Mouse (Mus musculus) midbrain, embryonic 11.5 days (tissue): ENCODE results near the gene Efcc1. TPM values are rescaled to one million over a fixed set of nuclear protein-coding genes. Genes with fewer than 3 reads are reported as not detected.

Experiments used
- ATAC-seq: fragments of 200-750 bp; cut with Nextera tagmentation; 2 replicates; pipeline ENCODE4 v1.8.0; 2017; ENCODE audit warnings: moderate TSS enrichment, moderate library complexity; ENCODE audit not compliant: low FRiP score
- DNase-seq: peaks from one replicate; pipeline ENCODE4 v3.0.0; 2015; ENCODE audit warnings: low spot score; ENCODE audit errors: missing footprints
- H3K27ac ChIP-seq: fragments of 300-500 bp; sonication (generic); 2 replicates; pipeline ENCODE4 v1.5.1; 2014; ENCODE audit warnings: low read depth, low read length
- H3K27me3 ChIP-seq: fragments of 300-500 bp; sonication (generic); 2 replicates; pipeline ENCODE4 v1.6.1; 2014; ENCODE audit warnings: mild to moderate bottlenecking, low read length, moderate library complexity, mixed read lengths; ENCODE audit not compliant: control insufficient read depth, insufficient read depth
- H3K36me3 ChIP-seq: fragments of 300-500 bp; sonication (generic); 2 replicates; pipeline ENCODE4 v1.6.1; 2014; ENCODE audit warnings: mild to moderate bottlenecking, low read length, moderate library complexity, mixed read lengths; ENCODE audit not compliant: control insufficient read depth, insufficient read depth
- H3K4me1 ChIP-seq: fragments of 300-500 bp; sonication (generic); 2 replicates; pipeline ENCODE4 v1.6.1; 2014; ENCODE audit warnings: low read length; ENCODE audit not compliant: control insufficient read depth, insufficient read depth
- H3K4me2 ChIP-seq: fragments of 300-500 bp; sonication (generic); 2 replicates; pipeline ENCODE4 v1.6.1; 2014; ENCODE audit warnings: mild to moderate bottlenecking, moderate library complexity
- H3K4me3 ChIP-seq: fragments of 300-500 bp; sonication (generic); 2 replicates; pipeline ENCODE4 v1.5.1; 2014; ENCODE audit warnings: low read depth, low read length
- H3K9ac ChIP-seq: fragments of 300-500 bp; sonication (generic); 2 replicates; pipeline ENCODE4 v1.6.1; 2014; ENCODE audit warnings: low read length
- H3K9me3 ChIP-seq: fragments of 300-500 bp; sonication (generic); 2 replicates; pipeline ENCODE4 v1.6.1; 2016; ENCODE audit warnings: low read length; ENCODE audit not compliant: control insufficient read depth
- WGBS: fragments of 180-500 bp; shearing (Covaris S2); extraction: QIAGEN DNeasy Blood & Tissue Kit; methylation state at CpG from one replicate; pipeline ENCODE4 v1.1.7; 2014; 5-methylcytosine and 5-hydroxymethylcytosine counted together
- polyA plus RNA-seq: library from polyadenylated mRNA; unstranded; fragments of >200 nt; fragmentation: Nextera tagmentation; extraction: Ambion mirVana; gene quantifications from 2 replicates; pipeline ENCODE4 v1.2.1, GENCODE M21; 2014

Gene Efcc1
- polyA plus RNA-seq, 1 experiment from 2014 or later, result 6.4 TPM

DNA sequence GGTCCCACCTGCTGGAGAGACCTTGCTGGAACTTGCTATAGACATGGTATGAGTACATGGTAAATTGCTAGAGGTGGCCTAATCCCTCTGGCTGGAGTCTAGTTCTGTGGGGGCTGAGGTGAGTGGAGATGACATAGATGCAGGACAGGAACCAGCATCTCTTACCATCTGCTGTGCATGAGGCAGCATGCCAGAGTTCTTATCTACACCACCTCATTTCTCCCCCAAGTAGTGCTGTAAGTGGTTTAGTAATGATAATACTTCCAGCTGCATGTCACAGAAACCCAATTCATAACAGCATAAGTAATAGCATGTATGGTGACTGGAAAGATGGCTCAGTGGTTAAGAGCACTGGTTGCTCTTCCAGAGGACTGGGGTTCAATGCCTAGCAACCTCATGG, 9.8 kb downstream of the Efcc1 start:
- Histone ChIP-seq H3K4me3 (no peak overlapping the region), H3K27ac (no peak overlapping the region; the same call in 1 of the 2 replicates), H3K4me2 (no peak overlapping the region), H3K9ac (no peak overlapping the region), H3K9me3 (no peaks in the 10 kb centered on the region), H3K27me3 (no peaks in the 10 kb centered on the region), H3K4me1 (peaks cover 21% of the 10 kb centered on the region), H3K36me3 (no peaks in the 10 kb centered on the region)
- DNase-seq, result no peak
- no peak for ATAC-seq

DNA sequence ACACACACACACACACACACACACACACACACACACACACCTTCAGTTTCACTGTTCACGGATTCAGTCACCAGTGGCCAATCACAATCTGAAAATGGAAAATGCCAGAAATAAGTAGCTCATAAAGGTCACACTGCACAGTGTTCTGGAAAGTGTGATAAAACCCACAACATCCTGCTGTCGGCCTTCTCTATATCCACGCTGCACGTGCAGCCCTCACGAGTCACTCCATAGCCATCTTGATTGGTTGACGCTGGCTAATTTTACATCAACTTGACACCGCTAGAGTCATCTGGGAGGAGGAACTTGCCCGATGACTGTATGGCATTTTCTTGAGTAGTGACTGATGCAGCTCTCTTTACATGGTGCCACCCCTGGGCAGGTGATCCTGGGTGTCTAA, 11.3 kb downstream of the Efcc1 start:
- no peak overlapping the region for H3K4me2 ChIP-seq
- H3K4me3 ChIP-seq, result no peak overlapping the region
- DNase-seq (no peak), ATAC-seq (no peak)
- no peaks in the 10 kb centered on the region for H3K9me3 ChIP-seq
- H3K4me1 ChIP-seq, result peaks cover 21% of the 10 kb centered on the region
- H3K36me3 ChIP-seq, result no peaks in the 10 kb centered on the region
- no peak overlapping the region for H3K27ac ChIP-seq
- H3K27me3 ChIP-seq, result no peaks in the 10 kb centered on the region
- 92% methylated on average over 8 of the region's 8 CpGs for WGBS
- H3K9ac ChIP-seq, result no peak overlapping the region

DNA sequence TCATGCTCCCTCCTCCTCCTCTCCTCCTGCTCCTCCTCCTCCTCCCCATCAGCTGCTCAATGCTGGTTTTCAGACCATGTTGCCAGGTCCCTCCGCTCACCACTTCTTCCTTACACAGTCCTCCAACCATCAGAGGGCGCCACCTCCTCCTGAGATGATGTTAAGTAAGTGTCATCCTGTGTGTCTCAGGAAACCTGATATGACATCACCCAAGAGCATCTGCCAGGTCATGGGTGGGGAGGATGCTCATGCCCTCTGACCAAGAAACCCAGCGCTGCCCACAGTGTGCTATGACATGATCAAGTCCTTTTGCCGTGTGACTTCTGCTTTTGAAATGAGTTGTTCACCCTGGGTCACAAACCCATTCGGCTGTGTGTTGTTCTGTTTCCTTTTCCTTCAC, 12.1 kb downstream of the Efcc1 start:
- Histone ChIP-seq H3K4me3 (no peak overlapping the region), H3K27ac (no peak overlapping the region), H3K36me3 (no peaks in the 10 kb centered on the region), H3K4me2 (no peak overlapping the region), H3K9me3 (no peaks in the 10 kb centered on the region), H3K9ac (no peak overlapping the region), H3K4me1 (peaks cover 16% of the 10 kb centered on the region), H3K27me3 (no peaks in the 10 kb centered on the region)
- 73% methylated on average over 5 of the region's 5 CpGs for WGBS
- no peak for DNase-seq
- ATAC-seq, result no peak

DNA sequence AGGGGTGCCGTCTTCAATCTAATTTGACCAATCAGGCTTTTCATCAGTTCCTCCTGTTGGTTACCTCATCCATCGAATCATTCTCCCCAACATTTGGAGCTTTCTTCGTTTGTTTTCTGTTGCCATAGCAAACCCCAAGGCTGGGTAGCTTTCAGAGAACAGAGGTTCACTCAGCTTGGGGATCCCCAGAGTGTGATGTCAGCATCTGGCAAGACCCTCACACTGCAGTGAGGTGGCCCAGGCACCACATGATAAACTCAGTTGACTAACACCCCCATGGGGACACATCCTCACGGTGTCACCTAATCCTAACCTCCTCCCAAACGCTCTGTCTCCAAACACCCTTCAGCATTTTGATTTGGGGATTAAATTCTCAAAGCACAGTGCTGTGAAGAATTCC, 12.6 kb downstream of the Efcc1 start:
- H3K27ac ChIP-seq, result no peak overlapping the region
- H3K36me3 ChIP-seq, result no peaks in the 10 kb centered on the region

DNA sequence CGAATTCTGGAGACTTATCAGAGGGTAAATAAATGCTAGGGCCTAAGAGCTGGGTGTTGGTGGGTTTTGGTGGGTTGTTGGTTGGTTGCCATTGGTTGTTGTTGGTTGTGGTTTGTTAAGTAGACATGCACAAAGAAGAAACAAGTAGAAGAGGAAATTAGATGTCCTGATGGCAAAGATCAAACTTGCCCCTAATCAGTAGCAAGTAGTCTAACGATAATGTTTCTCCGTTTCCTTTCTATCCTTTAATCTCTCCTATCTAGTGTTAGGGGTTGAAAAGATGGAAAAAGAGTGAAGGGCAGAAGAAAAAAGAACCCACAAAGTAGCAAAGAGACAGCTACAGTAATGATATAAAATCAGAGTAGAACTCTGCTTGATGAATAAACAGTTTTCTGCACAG, 14.0 kb downstream of the Efcc1 start:
- H3K4me3 ChIP-seq, result no peak overlapping the region
- no peak overlapping the region for H3K27ac ChIP-seq
- H3K4me2 ChIP-seq, result no peak overlapping the region
- WGBS, result 88% methylated on average over 3 of the region's 3 CpGs
- no peak overlapping the region for H3K9ac ChIP-seq
- no peaks in the 10 kb centered on the region for H3K27me3 ChIP-seq
- ATAC-seq, result no peak
- H3K9me3 ChIP-seq, result no peaks in the 10 kb centered on the region
- H3K4me1 ChIP-seq, result no peaks in the 10 kb centered on the region
- no peak for DNase-seq
- no peaks in the 10 kb centered on the region for H3K36me3 ChIP-seq

More for the DNA sequence above, 12.6 kb downstream of the Efcc1 start:
- H3K9ac ChIP-seq, result no peak overlapping the region
- no peaks in the 10 kb centered on the region for H3K27me3 ChIP-seq
- H3K4me1 ChIP-seq, result peaks cover 11% of the 10 kb centered on the region
- no peak overlapping the region for H3K4me3 ChIP-seq
- WGBS, result 67% methylated on average over 5 of the region's 5 CpGs
- ATAC-seq, result no peak
- DNase-seq, result no peak
- H3K4me2 ChIP-seq, result no peak overlapping the region
- H3K9me3 ChIP-seq, result no peaks in the 10 kb centered on the region

DNA sequence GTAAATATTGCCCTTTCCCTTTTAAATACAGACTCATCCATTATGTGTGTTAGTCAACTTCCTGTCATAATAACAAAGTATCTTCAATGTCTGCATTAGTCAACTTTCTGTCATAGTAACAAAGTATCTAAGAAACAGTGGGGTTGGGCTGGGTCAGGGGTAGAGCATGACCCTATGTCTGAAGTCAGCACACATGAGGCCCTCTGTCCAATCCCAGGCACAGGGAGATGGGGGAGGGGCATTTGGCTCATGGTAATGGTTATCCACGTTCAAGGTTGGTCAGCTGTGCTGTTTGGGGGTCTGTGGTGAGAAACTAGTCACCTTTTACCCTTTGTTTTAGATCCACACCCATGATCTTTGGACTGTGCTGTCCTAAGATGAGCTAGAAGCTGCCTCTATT, 14.6 kb downstream of the Efcc1 start:
- DNase-seq, result no peak
- WGBS, result 50% methylated on average over 1 of the region's 1 CpGs
- H3K9ac ChIP-seq, result no peak overlapping the region
- H3K9me3 ChIP-seq, result no peaks in the 10 kb centered on the region
- ATAC-seq, result no peak
- no peaks in the 10 kb centered on the region for H3K27me3 ChIP-seq
- no peak overlapping the region for H3K27ac ChIP-seq
- H3K4me3 ChIP-seq, result no peak overlapping the region
- no peaks in the 10 kb centered on the region for H3K36me3 ChIP-seq
- H3K4me1 ChIP-seq, result no peaks in the 10 kb centered on the region
- no peak overlapping the region for H3K4me2 ChIP-seq

DNA sequence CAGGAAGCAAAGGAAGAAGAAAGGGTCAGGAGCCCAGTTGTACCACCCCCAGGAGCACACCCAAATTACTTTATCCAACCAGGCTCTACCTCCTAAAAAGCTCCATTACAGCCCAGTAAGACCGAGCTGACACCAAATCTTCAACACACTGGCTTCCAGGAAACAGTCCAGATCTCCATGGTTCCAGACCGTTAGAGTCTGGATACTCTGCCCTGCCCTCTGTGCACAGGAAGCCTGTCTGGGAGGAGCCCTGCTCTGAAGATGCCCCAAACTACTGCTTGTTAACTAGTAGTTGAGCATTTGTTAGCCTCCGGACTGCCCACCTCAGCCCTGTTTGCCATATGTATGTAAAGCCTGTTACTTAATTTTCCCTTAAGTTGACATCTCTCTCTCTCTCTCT, 15.4 kb downstream of the Efcc1 start:
- WGBS, result 81% methylated on average over 3 of the region's 3 CpGs
- Histone ChIP-seq H3K27ac (no peak overlapping the region), H3K9ac (no peak overlapping the region), H3K27me3 (no peaks in the 10 kb centered on the region), H3K4me1 (no peaks in the 10 kb centered on the region), H3K36me3 (no peaks in the 10 kb centered on the region), H3K4me2 (no peak overlapping the region), H3K9me3 (no peaks in the 10 kb centered on the region), H3K4me3 (no peak overlapping the region)
- ATAC-seq, result no peak
- DNase-seq, result no peak

DNA sequence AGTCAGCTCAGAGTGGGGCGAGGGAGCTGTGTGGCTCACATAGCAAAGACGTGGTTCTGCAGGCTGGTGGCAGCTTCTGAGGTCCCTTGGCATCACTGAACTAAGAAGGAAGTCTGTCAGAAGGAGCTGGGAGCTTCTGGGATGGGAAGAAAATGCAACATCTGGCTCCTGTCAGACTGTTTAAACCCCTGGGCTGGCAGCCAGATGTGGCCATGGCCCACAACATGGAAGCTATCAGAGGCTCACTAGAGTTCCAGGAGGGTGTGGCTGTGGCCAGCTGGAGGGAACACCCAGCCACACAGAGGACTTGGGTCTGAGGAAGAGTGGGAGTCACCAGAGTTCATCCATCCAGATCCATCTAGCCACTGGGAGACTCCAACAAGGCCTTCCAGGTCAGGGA, 16.2 kb downstream of the Efcc1 start:
- DNase-seq (no peak), ATAC-seq (no peak)
- Histone ChIP-seq H3K9ac (no peak overlapping the region), H3K27ac (no peak overlapping the region), H3K36me3 (no peaks in the 10 kb centered on the region), H3K4me2 (no peak overlapping the region), H3K27me3 (no peaks in the 10 kb centered on the region), H3K9me3 (no peaks in the 10 kb centered on the region), H3K4me3 (no peak overlapping the region), H3K4me1 (no peaks in the 10 kb centered on the region)
- WGBS, result 78% methylated on average over 2 of the region's 2 CpGs

DNA sequence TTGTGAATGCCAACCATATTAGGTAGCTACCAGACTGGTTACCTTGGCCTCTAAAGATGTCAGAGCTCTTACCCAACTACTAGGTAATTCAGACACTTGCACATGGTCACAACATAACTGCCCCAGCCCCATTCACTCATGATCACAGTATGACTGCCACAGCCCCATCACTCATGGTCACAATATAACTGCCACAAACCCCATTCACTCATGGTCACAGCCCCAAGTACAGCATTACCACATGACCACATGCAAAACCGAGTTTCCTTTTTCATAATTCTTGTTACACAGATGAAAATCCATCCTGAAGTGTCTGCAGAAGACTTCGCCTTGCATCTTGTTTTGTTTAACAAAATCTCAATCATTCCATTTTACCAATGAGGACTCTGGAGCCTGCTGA, 17.4 kb downstream of the Efcc1 start:
- H3K4me1 ChIP-seq, result no peaks in the 10 kb centered on the region
- H3K4me2 ChIP-seq, result no peak overlapping the region
- H3K27ac ChIP-seq, result no peak overlapping the region
- H3K36me3 ChIP-seq, result no peaks in the 10 kb centered on the region
- WGBS, result 89% methylated on average over 2 of the region's 2 CpGs
- ATAC-seq (no peak), DNase-seq (no peak)
- no peak overlapping the region for H3K9ac ChIP-seq
- H3K4me3 ChIP-seq, result no peak overlapping the region
- no peaks in the 10 kb centered on the region for H3K9me3 ChIP-seq
- no peaks in the 10 kb centered on the region for H3K27me3 ChIP-seq

DNA sequence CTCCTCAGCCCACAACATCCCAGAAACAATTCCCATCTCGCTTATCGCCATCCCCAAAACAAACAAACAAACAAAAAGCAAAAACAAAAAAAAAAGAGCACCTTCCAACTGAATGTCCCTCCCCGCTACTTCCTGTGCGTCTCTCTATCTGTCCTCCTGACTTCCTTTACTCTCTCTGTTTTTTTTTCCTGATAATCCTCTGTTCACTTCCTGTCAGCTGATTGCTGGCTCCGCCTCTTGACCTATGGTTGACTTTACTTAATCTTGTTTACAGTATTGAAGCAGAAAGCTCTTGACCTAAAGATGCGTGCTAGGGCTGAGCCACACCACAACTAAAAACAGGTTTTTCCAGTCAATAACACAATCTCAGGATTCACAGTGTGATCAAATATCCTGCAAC, 17.9 kb downstream of the Efcc1 start:
- Histone ChIP-seq H3K4me3 (no peak overlapping the region), H3K4me2 (no peak overlapping the region), H3K27me3 (no peaks in the 10 kb centered on the region), H3K9ac (no peak overlapping the region), H3K4me1 (no peaks in the 10 kb centered on the region), H3K9me3 (no peaks in the 10 kb centered on the region), H3K36me3 (no peaks in the 10 kb centered on the region), H3K27ac (no peak overlapping the region)
- 90% methylated on average over 6 of the region's 6 CpGs for WGBS
- ATAC-seq (no peak), DNase-seq (no peak)
